Mouse (Mus musculus): ENCODE data around the gene Drap1. TPM values are rescaled to one million over a fixed set of nuclear protein-coding genes. Genes with fewer than 3 reads are reported as not detected.
"Not testable (repeated sequence)": the region's sequence is repeated elsewhere in the genome, so short reads cannot be mapped to it uniquely, and the experiment has no call there.

Gene Drap1
- polyA plus RNA-seq, 1 experiment, result 176 TPM

DNA sequence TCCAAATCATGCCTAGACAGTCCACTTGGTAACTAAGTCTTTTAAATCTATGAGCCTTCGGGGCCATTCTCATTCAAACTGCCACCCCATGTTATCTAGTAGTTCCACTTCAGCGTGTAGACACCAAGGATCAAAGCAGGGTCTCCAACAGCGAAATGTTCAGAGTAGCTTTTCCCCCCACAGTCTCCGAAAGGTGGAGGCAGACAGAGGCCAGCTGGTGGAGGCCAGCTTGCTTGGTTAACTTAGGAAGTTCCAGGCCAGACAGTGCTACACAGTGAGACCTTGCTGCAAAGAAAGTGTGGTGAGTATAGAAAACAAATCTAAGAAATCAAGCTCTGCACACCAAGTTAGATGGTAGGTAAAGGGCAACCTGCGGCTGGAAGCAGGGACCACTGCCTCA is 14.1 kb downstream of the Drap1 start:
- WGBS, result 71% methylated on average over 5 of the region's 5 CpGs
- no peak for TF ChIP-seq POLR2A (IDR thresholded peaks at IDR 0.05; ENCODE audit: borderline replicate concordance, extremely low read depth, low read depth, low read length)
- no peak for TF ChIP-seq CTCF (IDR thresholded peaks at IDR 0.05; ENCODE audit: insufficient read depth, low read length)
- Histone ChIP-seq H3K4me1 (ENCODE audit: control insufficient read depth, insufficient read depth, low read length) (peaks cover 15% of the 10 kb centered on the region), H3K4me3 (replicated peaks; ENCODE audit: extremely low read depth, low read depth, low read length) (no peak overlapping the region)
- DNase-seq, result no peak

DNA sequence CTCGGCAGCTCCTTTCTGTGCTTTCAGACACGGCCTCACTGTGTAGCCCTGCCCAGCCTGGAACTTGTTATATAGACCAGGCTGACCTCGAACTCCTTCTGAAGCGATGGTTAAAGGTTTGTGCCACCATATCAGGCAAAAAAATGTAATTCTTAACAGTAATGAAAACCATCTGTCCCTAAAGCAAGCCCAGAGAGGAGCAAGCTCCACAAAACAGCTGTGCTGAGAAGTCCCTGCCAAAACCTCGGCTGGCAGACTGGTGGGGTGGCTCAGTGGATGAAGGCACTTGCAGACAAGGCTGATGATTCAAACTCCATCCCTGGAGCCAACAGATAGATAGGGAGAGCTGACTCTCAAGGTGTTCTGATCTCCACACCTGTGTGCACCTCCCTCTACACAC is 15.7 kb downstream of the Drap1 start:
- WGBS, result 58% methylated on average over 5 of the region's 5 CpGs
- TF ChIP-seq POLR2A (IDR thresholded peaks at IDR 0.05; ENCODE audit: borderline replicate concordance, extremely low read depth, low read depth, low read length), result no peak; the same call in 1 of the 2 replicates
- no peak for TF ChIP-seq CTCF (IDR thresholded peaks at IDR 0.05; ENCODE audit: insufficient read depth, low read length)
- Histone ChIP-seq H3K4me1 (ENCODE audit: control insufficient read depth, insufficient read depth, low read length) (peaks cover 16% of the 10 kb centered on the region), H3K4me3 (replicated peaks; ENCODE audit: extremely low read depth, low read depth, low read length) (no peak overlapping the region)
- DNase-seq, result no peak

- peaks cover 16% of the 10 kb centered on the region for H3K4me1 ChIP-seq (ENCODE audit: control insufficient read depth, insufficient read depth, low read length)
- TF ChIP-seq CTCF (IDR thresholded peaks at IDR 0.05; ENCODE audit: insufficient read depth, low read length) (no peak), POLR2A (IDR thresholded peaks at IDR 0.05; ENCODE audit: borderline replicate concordance, extremely low read depth, low read depth, low read length) (peak; percentile 61; the same call in 1 of the 2 replicates)
- 50% methylated on average over 13 of the region's 13 CpGs for WGBS
- H3K4me3 ChIP-seq (replicated peaks; ENCODE audit: extremely low read depth, low read depth, low read length), result no peak overlapping the region
- DNase-seq, result no peak
Observed at GRCm38 (mm10) chr19:5408057-5409001, 16.4 kb downstream of the Drap1 start.

DNA sequence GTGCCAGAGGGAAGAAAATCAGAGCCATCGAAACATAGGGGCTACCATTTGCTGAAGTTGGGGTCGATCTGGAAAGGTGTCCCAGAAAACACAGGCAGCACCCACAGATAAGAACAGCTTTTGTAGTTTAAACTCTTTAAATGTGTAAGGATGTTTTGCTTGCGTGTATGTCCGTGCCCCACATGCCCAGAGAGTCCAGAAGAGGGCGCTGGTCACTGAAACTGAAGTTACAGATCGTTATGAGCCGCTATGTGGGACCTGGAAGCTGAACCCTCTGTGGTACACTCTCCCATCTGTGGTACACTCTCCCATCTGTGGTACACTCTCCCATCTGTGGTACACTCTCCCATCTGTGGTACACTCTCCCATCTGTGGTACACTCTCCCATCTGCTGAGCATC is 17.6 kb downstream of the Drap1 start:
- peak; percentile 75 for TF ChIP-seq CTCF (IDR thresholded peaks at IDR 0.05; ENCODE audit: insufficient read depth, low read length)
- no peak; the same call in 1 of the 2 replicates for TF ChIP-seq POLR2A (IDR thresholded peaks at IDR 0.05; ENCODE audit: borderline replicate concordance, extremely low read depth, low read depth, low read length)
- DNase-seq, result peak; percentile 53
- peak overlapping the region; percentile 66 for H3K4me3 ChIP-seq (replicated peaks; ENCODE audit: extremely low read depth, low read depth, low read length)
- WGBS, result 6% methylated on average over 7 of the region's 7 CpGs
- H3K4me1 ChIP-seq (ENCODE audit: control insufficient read depth, insufficient read depth, low read length), result peaks cover 16% of the 10 kb centered on the region

GRCm38 (mm10) chr19:5406531-5407126 is 18.1 kb downstream of the Drap1 start:
- WGBS, result 1% methylated on average over 24 of the region's 25 CpGs
- peak overlapping the region; percentile 66 for H3K4me3 ChIP-seq (replicated peaks; ENCODE audit: extremely low read depth, low read depth, low read length)
- peak; percentile 40 for DNase-seq
- TF ChIP-seq POLR2A (IDR thresholded peaks at IDR 0.05; ENCODE audit: borderline replicate concordance, extremely low read depth, low read depth, low read length), result peak; percentile 75; the same call in 1 of the 2 replicates
- H3K4me1 ChIP-seq (ENCODE audit: control insufficient read depth, insufficient read depth, low read length), result peaks cover 16% of the 10 kb centered on the region

- no peak for DNase-seq
- Histone ChIP-seq H3K4me1 (ENCODE audit: control insufficient read depth, insufficient read depth, low read length) (peaks cover 16% of the 10 kb centered on the region), H3K4me3 (replicated peaks; ENCODE audit: extremely low read depth, low read depth, low read length) (peak overlapping the region; percentile 34)
- TF ChIP-seq POLR2A (IDR thresholded peaks at IDR 0.05; ENCODE audit: borderline replicate concordance, extremely low read depth, low read depth, low read length) (no peak; the same call in 1 of the 2 replicates), CTCF (IDR thresholded peaks at IDR 0.05; ENCODE audit: insufficient read depth, low read length) (no peak)
- WGBS, result 9% methylated on average over 7 of the region's 7 CpGs
Observed at GRCm38 (mm10) chr19:5405924-5406323, 18.9 kb downstream of the Drap1 start.

DNA sequence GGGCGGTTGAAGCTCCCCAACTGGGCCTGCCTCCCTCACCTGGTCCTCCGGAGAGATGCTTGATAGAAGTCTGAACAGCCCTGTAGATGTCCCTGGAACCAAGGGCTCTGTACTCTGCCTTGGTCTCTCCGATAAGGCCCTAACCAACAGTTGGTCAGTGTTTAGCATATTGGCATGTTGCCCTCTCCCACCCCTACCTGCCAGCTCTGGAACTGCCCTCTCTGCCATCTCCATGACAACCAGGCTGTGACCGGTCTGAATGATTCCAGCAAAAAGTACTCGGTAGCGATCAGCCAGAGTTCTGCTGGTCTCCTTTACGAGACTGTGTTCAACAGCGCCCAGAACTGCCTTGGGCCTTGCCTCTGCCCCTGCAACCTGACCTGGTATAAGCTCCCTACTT is 22.5 kb downstream of the Drap1 start, which contains the start of gene Tsga10ip:
Gene Tsga10ip (minus strand): TSS at position 234 of the 400 bp plus-strand sequence.
- peaks cover 3% of the 10 kb centered on the region for H3K4me1 ChIP-seq (ENCODE audit: control insufficient read depth, insufficient read depth, low read length)
- 68% methylated on average over 8 of the region's 8 CpGs for WGBS
- no peak for TF ChIP-seq POLR2A (IDR thresholded peaks at IDR 0.05; ENCODE audit: borderline replicate concordance, extremely low read depth, low read depth, low read length)
- TF ChIP-seq CTCF (IDR thresholded peaks at IDR 0.05; ENCODE audit: insufficient read depth, low read length), result no peak
- DNase-seq, result no peak
- no peak within 1 kb of the TSS for H3K4me3 ChIP-seq (replicated peaks; ENCODE audit: extremely low read depth, low read depth, low read length)

DNA sequence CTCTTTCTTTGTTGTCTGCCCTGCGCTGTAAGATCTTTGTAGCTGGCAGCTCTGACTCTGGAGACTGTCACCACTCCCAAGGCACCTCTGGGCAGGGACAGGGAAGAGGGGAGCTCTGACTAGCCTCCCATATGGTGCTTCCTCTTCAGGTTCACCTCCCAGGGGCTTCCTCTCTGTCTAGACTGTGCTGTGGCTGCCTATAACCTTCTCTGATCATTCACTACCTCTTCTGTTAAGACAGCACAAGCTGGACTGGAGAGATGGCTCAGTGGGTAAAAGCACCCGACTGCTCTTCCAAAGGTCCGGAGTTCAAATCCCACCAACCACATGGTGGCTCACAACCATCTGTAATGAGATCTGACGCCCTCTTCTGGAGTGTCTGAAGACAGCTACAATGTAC is 23.7 kb downstream of the Drap1 start:
- H3K4me1 ChIP-seq (ENCODE audit: control insufficient read depth, insufficient read depth, low read length); DNase-seq; H3K4me3 ChIP-seq (replicated peaks; ENCODE audit: extremely low read depth, low read depth, low read length): not testable (repeated sequence)
- WGBS, result 65% methylated on average over 4 of the region's 4 CpGs

DNA sequence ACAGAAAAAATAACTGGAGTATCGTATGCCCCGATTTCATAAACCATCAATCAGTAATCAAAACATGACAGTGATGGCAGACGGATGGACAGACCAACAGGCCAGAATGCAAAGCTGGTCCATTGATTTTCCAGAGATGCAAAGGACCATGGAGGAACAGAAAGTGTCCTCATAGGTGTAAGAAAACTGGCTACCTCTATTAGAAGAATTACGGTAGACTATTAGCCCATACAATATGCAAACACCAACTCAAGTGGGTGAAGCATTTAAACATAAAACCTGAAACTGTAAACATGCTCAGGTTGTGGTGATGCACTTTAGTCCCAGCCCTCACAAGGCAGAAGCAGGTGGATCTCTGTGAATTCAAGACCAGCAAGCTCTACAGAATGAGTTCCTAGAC is 29.4 kb downstream of the Drap1 start:
- TF ChIP-seq CTCF (IDR thresholded peaks at IDR 0.05; ENCODE audit: insufficient read depth, low read length), result no peak
- no peak for TF ChIP-seq POLR2A (IDR thresholded peaks at IDR 0.05; ENCODE audit: borderline replicate concordance, extremely low read depth, low read depth, low read length)
- DNase-seq, result no peak
- Histone ChIP-seq H3K4me3 (replicated peaks; ENCODE audit: extremely low read depth, low read depth, low read length) (no peak overlapping the region), H3K4me1 (ENCODE audit: control insufficient read depth, insufficient read depth, low read length) (no peaks in the 10 kb centered on the region)
- 69% methylated on average over 4 of the region's 4 CpGs for WGBS

Data from lung, adult 2 months (tissue).